Mouse (Mus musculus) spleen, postnatal 10 days (tissue): ENCODE data around the gene Olfr718-ps1.
"Not testable (repeated sequence)": the region's sequence is repeated elsewhere in the genome, so short reads cannot be mapped to it uniquely, and the experiment has no call there.

Source experiments
- DNase-seq, 2 experiments: peaks; one replicate each; pipeline ENCODE4 v3.0.0; 2021 to 2022; ENCODE audit warnings: low spot score in 2 of 2

The Olfr718-ps1 gene

GRCm38 (mm10) chr5:143147481-143147880 is at the start of gene Olfr718-ps1:
Gene Olfr718-ps1, minus strand, starts transcription at chr5:143147581.
- no peak for DNase-seq

DNA sequence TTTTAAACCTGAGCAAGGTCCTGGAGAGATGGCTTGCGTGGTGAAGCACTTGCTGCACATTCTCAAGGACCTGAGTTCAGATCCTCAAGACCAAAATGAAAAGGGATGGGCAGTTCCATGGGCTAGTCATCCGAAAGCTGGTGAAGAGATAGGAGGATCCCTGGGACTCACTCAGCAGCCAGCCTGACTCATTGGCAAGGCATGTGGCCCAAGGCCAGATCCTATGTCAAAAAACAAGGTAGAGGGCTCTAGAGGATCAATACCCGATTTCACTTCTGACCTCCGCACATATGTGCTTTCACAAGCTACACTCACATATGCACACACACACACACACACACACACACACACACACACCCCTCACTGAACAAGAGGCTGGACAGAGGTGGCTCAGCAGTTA is 49.1 kb upstream of the Olfr718-ps1 start:
- no peak for DNase-seq

DNA sequence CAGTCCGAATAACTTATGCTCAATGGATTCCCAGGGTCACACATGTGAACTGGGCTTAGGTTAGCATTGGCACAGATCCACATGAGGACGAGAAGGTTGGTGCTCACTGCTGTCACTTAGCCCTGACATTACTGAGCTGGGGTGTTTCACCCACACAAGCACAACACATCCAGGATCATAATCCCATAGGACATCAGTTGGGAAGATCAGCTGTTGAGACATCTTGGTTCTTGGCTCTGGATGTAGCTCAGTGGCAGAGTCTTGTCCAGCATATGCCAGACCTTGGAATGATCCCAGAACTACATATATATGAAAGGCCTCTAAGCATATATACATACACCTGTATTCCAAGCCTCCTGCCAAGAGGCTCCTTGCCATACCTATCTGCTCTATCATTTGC is 47.8 kb upstream of the Olfr718-ps1 start:
- DNase-seq = no peak

DNA sequence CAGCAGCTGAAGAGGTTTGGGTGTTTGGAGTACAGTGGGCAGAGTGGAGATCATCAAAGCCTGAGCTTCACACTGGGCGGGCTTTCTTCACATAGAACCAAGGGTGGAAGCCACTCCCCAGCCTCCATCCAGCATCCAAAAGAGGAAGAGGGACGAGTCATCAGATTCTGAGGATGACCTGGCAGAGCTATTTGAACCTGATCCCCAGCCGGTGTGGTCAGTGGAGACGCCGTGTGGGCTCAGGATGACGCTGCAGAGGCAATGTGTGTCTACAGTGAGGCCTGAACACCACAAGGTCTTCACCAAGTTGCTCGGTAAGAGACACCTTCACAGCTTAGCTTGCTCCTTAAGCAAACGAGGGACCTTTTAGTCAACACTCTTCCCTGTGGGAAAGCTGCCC is 47.4 kb upstream of the Olfr718-ps1 start:
- DNase-seq = not testable (repeated sequence)

GRCm38 (mm10) chr5:143192806-143193205 is 45.4 kb upstream of the Olfr718-ps1 start:
- no peak for DNase-seq

DNA sequence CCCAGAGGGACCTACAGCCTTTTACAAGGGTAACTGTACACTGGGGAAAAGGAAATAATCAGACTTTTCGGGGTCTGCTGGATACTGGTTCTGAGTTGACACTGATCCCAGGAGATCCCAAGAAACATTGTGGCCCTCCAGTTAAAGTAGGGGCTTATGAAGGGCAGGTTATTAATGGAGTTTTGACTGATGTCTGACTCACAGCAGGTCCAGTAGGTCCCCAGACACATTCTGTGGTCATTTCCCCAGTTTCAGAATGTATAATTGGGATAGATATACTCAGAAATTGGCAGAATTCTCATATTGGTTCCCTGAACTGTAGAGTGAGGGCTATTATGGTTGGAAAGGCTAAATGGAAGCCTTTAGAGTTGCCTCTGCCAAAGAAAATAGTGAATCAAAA is 40.6 kb upstream of the Olfr718-ps1 start:
- not testable (repeated sequence) for DNase-seq

DNA sequence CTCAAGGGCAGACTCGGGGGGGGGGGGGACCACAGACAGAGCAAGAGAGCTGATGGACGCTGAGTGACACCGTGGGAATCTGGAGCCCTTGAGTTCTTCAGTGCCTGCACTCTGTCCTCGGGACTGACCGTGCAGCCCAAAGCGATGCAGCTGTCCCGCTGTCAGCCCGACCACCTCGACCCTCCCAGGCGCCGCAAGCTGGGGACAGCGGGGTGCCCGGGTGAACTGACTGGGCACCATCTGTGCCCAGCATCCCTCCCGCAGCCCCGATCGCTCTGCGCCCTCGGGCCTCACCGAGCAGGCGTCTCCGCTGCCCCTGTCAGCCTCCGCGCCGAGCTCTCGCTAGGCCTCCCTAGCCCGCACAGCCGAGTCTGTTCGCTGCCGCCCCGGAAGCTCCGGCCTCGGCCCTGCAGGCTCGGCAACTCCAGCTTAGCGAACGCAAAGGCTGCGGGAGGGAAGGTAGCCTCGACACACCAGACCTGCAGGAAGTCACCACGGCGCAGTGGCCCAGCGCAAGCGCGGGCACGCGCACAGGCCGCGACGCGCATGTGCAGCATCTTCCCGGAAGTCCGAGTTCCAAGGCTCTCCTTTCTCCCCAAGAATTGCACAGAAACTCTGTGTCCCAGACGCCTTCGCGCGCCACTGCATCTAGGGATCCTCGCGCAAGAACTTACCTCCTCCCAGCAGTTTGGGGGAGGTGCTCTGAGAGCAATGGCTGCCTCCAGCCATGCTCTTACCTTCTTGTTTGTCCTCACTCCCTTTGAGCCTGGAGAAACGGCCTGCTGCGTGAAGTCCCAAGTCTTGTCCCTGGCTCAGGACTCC is 33.1 kb upstream of the Olfr718-ps1 start, which contains the start of the genes Rbak and Spdye4b:
Gene Rbak (minus strand): TSS at position 521 of the 822 bp plus-strand sequence.
Gene Spdye4b (plus strand): TSS at position 763 of the 822 bp plus-strand sequence.
- peak; percentile 45 to 82 for DNase-seq

DNA sequence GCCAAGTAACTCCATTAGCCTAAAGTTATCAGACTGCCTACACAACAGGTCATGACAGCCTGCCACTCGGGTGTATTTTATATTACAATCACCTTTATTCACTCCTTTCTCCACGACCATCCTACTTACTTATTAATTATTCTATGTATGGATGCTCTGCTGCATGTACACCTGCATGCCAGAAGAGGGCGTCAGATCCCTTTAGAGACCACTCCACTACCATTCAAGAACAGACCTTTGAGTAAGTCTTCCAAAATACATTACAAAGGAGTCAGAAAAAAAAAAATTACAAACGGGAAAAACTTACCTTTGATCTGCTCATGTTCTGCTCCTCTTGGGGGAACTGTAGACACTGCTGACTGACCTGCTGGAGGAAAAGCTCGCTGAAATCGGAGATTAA is 31.8 kb upstream of the Olfr718-ps1 start:
- DNase-seq = peak in 1 of 2 experiments; percentile 24

DNA sequence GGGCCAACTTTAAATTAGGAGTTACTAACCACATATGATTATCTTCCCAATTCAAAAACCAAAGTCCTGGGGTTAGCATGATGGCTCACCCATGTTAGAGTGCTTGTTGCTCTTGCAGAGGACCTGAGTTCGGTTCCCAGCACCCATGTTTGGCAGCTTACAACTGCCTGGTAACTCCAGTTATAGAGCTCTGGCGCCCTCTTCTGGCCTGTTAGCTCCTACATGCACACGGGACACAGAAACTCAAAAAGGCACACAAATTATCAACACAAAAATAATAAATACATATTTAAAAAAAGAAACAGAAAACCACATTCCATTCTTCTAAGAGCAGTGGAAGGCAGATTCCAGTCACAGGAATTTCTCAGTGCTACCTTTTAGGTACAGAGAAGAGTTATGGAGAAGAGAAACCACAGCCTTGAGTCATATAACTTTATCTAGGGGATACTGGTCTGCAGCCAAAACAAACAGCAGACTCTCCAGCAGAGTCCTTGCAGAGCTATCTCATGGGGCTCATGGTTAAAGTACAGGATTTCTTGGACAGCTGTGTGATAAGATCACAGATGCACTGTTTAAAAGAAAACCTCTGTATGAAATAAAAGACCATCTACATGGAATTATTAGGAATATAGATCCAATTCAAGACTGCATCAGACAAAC is 30.3 kb upstream of the Olfr718-ps1 start:
- DNase-seq = peak in 1 of 2 experiments; percentile 26

- DNase-seq = no peak
These were observed 28.6 kb upstream of the Olfr718-ps1 start for GRCm38 (mm10) chr5:143175970-143176369.

GRCm38 (mm10) chr5:143165508-143166070 is 18.2 kb upstream of the Olfr718-ps1 start:
- DNase-seq = peak in 1 of 2 experiments; percentile 63

GRCm38 (mm10) chr5:143155534-143155933 is 8.2 kb upstream of the Olfr718-ps1 start:
- no peak for DNase-seq

GRCm38 (mm10) chr5:143153756-143154155 is 6.4 kb upstream of the Olfr718-ps1 start:
- DNase-seq = no peak

DNA sequence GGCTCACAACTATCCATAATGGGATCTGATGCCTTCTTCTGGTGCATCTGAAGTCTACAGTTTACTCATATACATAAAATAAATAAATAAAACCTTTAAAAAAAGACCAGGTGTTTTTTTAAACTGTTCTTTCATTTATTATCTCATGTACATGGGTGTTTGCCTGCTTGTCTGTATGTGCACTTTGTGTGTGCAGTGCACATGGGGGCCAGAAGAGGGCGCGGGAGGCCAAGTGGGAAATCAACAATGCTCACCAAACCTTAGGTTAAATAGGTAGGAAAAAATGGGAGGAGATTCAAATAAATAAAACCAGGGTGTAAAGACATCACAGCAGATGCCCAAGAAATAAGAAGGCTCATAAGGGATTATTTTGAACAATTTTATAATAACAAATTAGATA is 2.7 kb upstream of the Olfr718-ps1 start:
- no peak for DNase-seq

DNA sequence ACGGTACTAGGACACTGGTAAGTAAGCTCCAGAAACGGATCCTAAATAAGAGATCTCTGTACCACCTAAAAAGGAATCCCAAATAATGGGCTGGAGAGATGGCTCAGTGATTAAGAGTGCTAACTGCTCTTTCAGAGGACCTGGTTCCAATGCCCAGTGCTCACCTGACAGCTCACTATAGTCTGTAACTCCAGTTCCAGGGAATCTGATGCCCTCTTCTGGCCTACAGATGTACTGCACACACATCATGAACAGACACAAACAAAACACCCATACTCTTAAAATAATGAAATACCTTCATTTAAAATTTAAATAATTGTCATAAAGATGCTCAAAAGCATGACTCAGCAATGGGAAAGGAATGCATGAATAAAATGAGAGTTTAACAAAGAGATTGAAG is 2.2 kb upstream of the Olfr718-ps1 start:
- DNase-seq = no peak

DNA sequence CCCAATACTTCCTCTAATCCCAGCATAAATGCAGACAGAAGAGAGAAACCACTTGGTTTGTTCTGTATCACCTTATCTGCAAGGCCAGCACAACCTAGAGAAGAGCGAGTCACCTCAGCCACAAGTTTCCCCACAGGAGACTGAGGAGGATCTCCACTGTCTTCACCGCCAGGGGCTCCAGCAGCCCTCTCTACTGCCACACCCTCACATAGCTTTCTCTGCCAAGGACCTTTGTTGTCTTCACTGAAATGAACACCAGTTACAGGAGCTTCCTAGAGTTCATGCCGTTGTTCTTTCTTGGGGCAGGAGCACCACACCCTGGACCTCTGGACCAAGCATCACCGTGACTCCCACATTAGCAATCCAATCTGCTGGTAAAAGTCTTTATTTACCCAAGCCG is 1.3 kb upstream of the Olfr718-ps1 start:
- no peak for DNase-seq

- DNase-seq = no peak
These were observed 9.8 kb downstream of the Olfr718-ps1 start for GRCm38 (mm10) chr5:143137580-143137979.

- no peak for DNase-seq
These were observed 12.3 kb downstream of the Olfr718-ps1 start for GRCm38 (mm10) chr5:143135042-143135441.

DNA sequence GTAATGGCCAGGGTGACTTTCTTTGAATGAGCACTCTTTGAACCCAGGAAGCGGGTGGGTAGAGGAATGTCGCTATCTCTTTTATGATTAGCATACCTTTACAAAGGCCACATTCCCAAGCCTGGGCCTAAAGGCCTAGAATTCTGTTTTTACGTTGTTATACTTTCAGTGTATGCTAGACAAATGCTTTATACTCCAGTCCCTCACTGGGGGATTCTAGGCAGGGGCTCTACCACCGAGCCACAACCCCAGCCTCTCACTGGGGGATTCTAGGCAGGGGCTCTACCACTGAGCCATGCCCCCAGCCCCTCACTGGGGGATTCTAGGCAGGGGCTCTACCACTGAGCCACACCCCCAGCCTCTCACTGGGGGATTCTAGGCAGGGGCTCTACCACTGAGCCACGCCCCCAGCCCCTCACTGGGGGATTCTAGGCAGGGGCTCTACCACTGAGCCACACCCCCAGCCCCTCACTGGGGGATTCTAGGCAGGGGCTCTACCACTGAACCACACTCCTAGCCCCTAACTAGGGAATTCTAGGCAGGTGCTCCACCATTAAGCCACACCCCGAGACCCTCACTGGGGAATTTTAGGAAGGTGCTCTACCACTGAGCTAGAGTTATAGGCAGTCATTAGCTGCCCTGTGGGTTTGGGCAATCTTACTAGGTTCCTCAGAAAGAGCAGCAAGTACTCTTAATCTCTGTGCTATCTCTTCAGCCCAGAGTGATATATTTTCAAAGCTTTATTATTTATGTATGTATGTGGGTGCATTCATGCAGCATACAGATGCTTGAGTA is 13.0 kb downstream of the Olfr718-ps1 start:
- not testable (repeated sequence) for DNase-seq

GRCm38 (mm10) chr5:143132935-143133514 is 14.4 kb downstream of the Olfr718-ps1 start:
- no peak for DNase-seq

DNA sequence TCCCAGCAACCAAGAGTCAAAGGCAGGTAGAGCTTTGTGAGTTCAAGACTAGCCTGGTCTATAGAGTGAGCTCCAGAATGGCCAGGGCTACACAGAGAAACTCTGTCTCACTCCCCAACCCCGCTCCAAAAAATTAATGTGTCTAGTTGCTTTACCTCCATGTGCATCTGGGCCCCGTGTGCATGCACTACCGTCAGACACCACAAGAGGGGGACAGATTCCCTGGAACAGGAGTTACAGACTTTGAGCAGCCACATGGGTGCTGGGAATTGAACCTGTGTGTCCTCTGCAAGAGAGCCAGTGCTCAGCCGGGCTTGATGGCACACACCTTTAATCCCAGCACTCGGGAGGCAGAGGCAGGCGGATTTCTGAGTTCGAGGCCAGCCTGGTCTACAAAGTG is 17.0 kb downstream of the Olfr718-ps1 start:
- peak; percentile 20 to 56 for DNase-seq
